Mouse (Mus musculus): ENCODE data around the gene Fbrsl1. TPM values are rescaled to one million over a fixed set of nuclear protein-coding genes. Genes with fewer than 3 reads are reported as not detected.
A peak's percentile ranks its signal among the peaks of the same experiment; 100 is the strongest.

Fbrsl1 gene
- total RNA-seq, 2 experiments from 2014 or later = 12.6 to 29.7 TPM

DNA sequence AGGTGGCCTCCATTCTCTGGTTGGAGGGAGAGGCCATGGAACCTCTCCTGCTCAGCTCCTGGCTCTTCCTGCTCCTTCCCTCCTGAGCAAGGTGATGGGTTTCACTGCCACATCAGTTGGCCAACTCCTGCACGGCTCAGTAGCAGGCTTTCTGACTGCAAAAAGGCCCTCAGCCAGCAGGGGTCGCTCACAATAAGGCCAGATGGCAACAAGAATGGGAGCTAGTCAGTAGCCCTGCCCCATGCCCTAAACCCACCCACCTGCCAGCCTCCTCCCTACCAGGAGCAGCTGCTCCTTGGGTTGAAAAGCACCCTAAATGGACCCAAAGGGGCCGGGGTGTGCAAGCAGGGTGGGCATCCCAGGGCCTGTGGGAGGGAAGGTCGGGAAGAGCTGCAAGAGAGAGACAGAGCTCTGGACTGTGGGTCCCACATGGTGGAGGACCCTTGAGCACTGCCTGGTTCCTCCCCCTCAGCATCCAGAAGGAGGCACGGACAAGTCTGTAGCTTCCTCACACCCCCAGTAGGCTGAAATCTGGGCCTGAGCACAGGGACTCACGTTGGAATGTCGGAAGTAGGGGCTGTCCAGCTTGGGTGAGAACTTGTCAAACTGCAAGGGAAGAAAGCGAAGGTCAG is 71.4 kb downstream of the Fbrsl1 start:
- ATAC-seq (replicated peaks; ENCODE audit: poor library complexity, severe bottlenecking) = peak; percentile 76

DNA sequence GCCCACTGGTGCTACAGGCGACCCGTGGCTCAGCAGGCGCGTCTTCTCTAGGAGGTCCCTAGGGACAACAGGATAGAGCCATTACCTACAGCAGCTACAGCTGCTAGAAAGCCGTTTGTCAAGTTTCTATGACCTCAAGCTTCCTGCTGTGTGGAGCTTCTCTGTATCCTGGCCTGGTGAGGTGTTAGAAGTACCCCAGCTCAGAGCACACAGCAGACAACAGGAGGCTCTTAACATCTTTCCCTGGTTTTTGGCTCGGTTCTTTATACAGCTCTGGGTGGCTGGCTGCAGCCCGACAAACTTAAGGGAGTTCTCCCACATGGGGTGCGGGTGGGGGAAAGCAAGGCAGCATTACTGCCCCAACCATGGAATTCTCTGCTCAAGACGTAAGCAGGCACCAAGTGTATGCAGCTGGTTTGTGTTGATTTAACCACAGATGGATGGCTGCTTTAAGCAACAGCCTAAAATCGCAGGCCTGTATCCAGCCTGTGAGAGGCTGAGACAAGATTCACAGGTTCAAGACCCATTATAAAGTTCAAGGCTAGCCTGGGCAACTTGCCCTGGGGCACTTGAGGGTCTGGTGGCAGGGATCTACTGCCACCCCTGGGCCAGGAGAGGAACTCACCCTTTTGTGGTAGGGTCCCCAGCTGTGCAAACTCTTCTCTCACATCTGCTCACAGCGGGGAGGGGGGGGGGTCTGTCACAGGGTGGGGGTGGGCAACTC is 84.3 kb downstream of the Fbrsl1 start:
- no peak for ATAC-seq (replicated peaks; ENCODE audit: poor library complexity, severe bottlenecking)

DNA sequence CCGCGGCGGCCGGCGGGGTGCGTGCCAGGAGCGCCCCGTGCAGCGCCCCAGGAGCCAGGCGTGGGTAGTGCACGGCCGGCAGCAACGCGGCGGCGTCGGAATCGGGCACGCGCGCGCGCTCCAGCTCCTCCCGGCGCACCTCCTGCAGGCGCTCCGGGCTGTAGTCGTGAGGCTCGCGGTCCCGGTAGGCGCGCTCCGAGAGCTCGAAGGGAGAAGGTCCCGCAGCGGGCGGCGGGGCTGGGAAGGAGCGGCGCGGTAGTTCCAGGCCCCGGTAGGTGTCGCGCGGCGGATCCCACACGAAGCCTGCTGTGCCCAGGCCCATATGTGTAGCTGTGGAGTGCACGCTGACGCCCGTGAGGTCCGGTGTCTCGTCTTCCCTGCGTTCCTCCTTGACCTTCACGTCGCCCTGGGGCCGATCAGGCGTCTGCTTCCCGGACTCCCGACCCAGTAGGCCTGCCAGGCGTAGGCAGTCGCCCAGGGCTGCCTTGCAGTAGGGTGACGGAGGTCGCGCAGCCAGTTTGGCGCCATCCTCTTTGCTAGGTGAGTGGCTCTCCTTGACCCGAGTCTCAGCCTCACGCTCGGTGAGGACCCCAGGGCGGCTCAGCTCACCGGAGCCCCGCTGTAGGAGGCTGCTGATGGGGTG is 85.0 kb downstream of the Fbrsl1 start:
- peak; percentile 94 for ATAC-seq (replicated peaks; ENCODE audit: poor library complexity, severe bottlenecking)

DNA sequence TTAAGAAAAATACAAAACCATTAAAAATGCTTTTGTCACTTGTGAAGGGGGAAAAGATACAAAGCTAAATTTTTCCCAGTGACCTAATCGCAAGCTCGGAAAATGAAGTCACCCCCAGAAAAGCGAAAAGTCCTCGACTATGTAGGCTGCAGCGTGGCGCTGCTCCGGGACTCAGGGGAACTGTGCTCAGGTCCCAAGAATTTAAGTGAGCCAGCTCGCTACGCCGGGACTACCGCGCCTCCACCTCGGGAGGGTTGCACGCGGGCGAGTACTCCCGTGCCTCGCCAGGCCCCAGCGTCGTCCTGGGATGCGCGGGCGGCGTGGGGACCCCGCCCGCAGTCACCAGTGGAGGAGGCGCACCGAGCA is 85.5 kb downstream of the Fbrsl1 start:
- no peak for ATAC-seq (replicated peaks; ENCODE audit: poor library complexity, severe bottlenecking)

GRCm38 (mm10) chr5:110361465-110361864 is 86.8 kb downstream of the Fbrsl1 start:
- ATAC-seq (replicated peaks; ENCODE audit: poor library complexity, severe bottlenecking) = no peak

GRCm38 (mm10) chr5:110357531-110358179 is 90.6 kb downstream of the Fbrsl1 start:
- peak; percentile 79 for ATAC-seq (replicated peaks; ENCODE audit: poor library complexity, severe bottlenecking)

- peak; percentile 86 for ATAC-seq (replicated peaks; ENCODE audit: poor library complexity, severe bottlenecking)
These were observed 93.6 kb downstream of the Fbrsl1 start for GRCm38 (mm10) chr5:110354716-110355115.

DNA sequence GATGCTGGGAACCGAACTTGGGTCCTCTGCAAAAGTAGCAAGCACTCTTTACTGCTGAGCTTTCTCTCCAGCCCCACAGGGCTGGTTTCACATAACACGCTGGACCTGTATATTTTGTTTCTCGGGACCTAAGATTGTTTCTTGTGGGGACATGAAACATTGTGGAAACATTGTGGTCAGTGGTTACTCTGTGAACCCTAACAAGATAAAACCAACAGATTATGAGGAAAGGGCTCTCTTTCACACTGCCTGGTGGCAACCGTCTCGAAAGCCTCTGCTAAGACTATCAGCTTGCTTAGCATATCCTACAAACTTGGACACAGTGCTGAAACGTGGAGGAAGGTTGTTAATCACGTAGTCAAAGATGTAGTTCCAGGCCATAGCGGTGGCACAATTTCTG is 101.3 kb downstream of the Fbrsl1 start:
- no peak for ATAC-seq (replicated peaks; ENCODE audit: poor library complexity, severe bottlenecking)

- peak; percentile 58 for ATAC-seq (replicated peaks; ENCODE audit: poor library complexity, severe bottlenecking)
These were observed 102.8 kb downstream of the Fbrsl1 start for GRCm38 (mm10) chr5:110345553-110345952.

GRCm38 (mm10) chr5:110344524-110344923 is 103.8 kb downstream of the Fbrsl1 start, which contains the start of gene Lrcol1:
Gene Lrcol1, plus strand, starts transcription at chr5:110344730.
- no peak for ATAC-seq (replicated peaks; ENCODE audit: poor library complexity, severe bottlenecking)

GRCm38 (mm10) chr5:110342648-110343284 is 105.5 kb downstream of the Fbrsl1 start, which contains the start of gene P2rx2:
Gene P2rx2, minus strand, starts transcription at chr5:110343212.
- peak; percentile 66 for ATAC-seq (replicated peaks; ENCODE audit: poor library complexity, severe bottlenecking)

DNA sequence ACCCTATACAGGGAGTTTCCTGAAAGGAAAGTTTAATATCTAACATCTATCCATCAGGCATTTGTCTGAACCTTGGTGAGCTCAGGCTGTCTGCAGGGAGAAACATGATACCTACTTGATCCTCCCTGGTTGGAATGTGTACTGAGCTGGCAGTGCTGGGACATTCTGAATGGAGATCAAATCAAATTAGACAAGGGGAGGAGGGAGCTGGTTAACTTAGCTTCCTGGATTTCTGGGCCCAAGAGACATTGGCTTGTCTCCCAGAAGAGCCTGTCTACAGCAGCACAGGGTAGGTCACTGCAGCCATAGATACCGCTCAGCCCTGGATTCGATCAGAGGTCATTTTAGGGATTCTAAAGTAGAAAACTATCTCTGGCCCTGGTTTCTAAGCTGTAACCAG is 109.5 kb downstream of the Fbrsl1 start:
- ATAC-seq (replicated peaks; ENCODE audit: poor library complexity, severe bottlenecking) = no peak

DNA sequence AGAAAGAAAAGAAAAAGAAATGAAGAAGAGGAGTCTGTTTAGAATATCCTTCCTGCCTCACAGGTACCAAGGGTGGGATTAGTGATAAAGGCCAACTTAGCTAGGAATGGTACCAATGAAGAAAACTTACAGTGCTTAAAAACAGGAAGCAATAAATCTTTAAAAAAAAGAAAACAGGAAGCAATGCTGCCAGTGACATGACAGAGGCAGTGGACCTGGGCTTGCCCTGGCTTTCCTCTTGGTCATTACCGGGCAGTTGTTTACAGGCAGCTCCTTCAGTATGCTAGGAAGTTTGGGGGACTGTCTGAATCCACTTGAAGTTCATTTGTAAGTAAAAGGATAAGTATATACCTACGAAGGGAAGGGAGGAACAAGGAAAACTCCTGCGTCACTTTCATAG is 117.8 kb downstream of the Fbrsl1 start:
- ATAC-seq (replicated peaks; ENCODE audit: poor library complexity, severe bottlenecking) = peak; percentile 62

DNA sequence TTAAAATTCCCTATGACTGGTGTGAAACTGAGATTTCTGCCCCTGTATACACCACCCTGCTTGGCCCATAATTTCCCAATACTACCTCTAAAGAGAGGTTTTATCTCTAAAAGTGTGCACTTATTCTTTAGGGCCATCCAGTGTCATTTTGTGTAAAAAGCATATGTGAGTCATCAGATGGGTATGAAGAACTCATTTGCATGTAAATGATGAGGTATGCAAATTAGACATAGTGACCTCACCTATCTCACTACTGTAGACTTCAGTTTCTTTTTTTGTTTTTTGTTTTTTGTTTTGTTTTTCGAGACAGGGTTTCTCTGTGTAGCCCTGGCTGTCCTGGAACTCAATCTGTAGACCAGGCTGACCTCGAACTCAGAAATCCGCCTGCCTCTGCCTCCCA is 135.2 kb downstream of the Fbrsl1 start:
- no peak for ATAC-seq (replicated peaks; ENCODE audit: poor library complexity, severe bottlenecking)

Other genes starting within 250 kb of the Fbrsl1 start
- gene Ankle2, start 217.5 kb downstream of the Fbrsl1 start, total RNA-seq (2014; fragmentation: Nextera tagmentation) = 31.4 and 42.7 TPM in 2 replicates
- 53.1 and 68.9 TPM in 2 replicates for gene Ankle2, start 217.5 kb downstream of the Fbrsl1 start, total RNA-seq (2017)
- gene Pgam5, start 178.6 kb downstream of the Fbrsl1 start, total RNA-seq (2014; fragmentation: Nextera tagmentation) = 37.7 and 42.2 TPM in 2 replicates
- gene Pgam5, start 178.6 kb downstream of the Fbrsl1 start, total RNA-seq (2017) = 41.4 and 45.0 TPM in 2 replicates
- gene Pxmp2, start 162.3 kb downstream of the Fbrsl1 start, total RNA-seq (2014; fragmentation: Nextera tagmentation) = 9.7 TPM in 1 of 2 replicates, not detected in the other
- 4.3 and 6.3 TPM in 2 replicates for gene Pxmp2, start 162.3 kb downstream of the Fbrsl1 start, total RNA-seq (2017)
- 92.1 and 96.7 TPM in 2 replicates for gene Pole, start 162.2 kb downstream of the Fbrsl1 start, total RNA-seq (2014; fragmentation: Nextera tagmentation)
- gene Pole, start 162.2 kb downstream of the Fbrsl1 start, total RNA-seq (2017) = 46.4 and 48.5 TPM in 2 replicates
- not detected in 2 replicates for gene P2rx2, start 105.3 kb downstream of the Fbrsl1 start, total RNA-seq (2014; fragmentation: Nextera tagmentation)
- gene P2rx2, start 105.3 kb downstream of the Fbrsl1 start, total RNA-seq (2017) = not detected in 2 replicates
- not detected in 2 replicates for gene Lrcol1, start 103.8 kb downstream of the Fbrsl1 start, total RNA-seq (2014; fragmentation: Nextera tagmentation)
- gene Lrcol1, start 103.8 kb downstream of the Fbrsl1 start, total RNA-seq (2017) = not detected in 2 replicates
- gene Galnt9, start 95.9 kb upstream of the Fbrsl1 start, total RNA-seq (2014; fragmentation: Nextera tagmentation) = not detected in 2 replicates
- gene Galnt9, start 95.9 kb upstream of the Fbrsl1 start, total RNA-seq (2017) = 0.43 TPM in 1 of 2 replicates, not detected in the other
- 43.4 and 59.0 TPM in 2 replicates for gene Noc4l, start 204.9 kb upstream of the Fbrsl1 start, total RNA-seq (2014; fragmentation: Nextera tagmentation)
- 32.9 and 78.6 TPM in 2 replicates for gene Noc4l, start 204.9 kb upstream of the Fbrsl1 start, total RNA-seq (2017)
- gene Ddx51, start 204.9 kb upstream of the Fbrsl1 start, total RNA-seq (2014; fragmentation: Nextera tagmentation) = 12.0 and 68.1 TPM in 2 replicates
- gene Ddx51, start 204.9 kb upstream of the Fbrsl1 start, total RNA-seq (2017) = 9.7 and 9.9 TPM in 2 replicates

Data from granulocyte monocyte progenitor cell, adult 5-6 weeks (primary cell).